Mouse (Mus musculus) macrophage (primary cell): ENCODE data around the gene Opalin. TPM values are rescaled to one million over a fixed set of nuclear protein-coding genes. Genes with fewer than 3 reads are reported as not detected.

ENCODE experiments used
- H3K27ac ChIP-seq: fragments of 350-480 bp; formaldehyde crosslinking; 2 replicates; pipeline ENCODE4 v1.9.0; 2021
- H3K36me3 ChIP-seq: fragments of 350-480 bp; formaldehyde crosslinking; 2 replicates; pipeline ENCODE4 v1.9.0; 2021; ENCODE audit errors: inconsistent target
- H3K4me3 ChIP-seq: fragments of 350-480 bp; formaldehyde crosslinking; 2 replicates; pipeline ENCODE4 v1.9.0; 2021; ENCODE audit errors: inconsistent target
- H3K79me2 ChIP-seq: fragments of 350-480 bp; formaldehyde crosslinking; 2 replicates; pipeline ENCODE4 v1.9.0; 2021; ENCODE audit errors: inconsistent target
- WGBS: methylation state at CpG from one replicate; pipeline ENCODE4 v1.1.7; 2026; ENCODE audit warnings: inconsistent platforms; ENCODE audit not compliant: missing documents; 5-methylcytosine and 5-hydroxymethylcytosine counted together
- polyA plus RNA-seq: library from polyadenylated mRNA; stranded (reverse); fragments of 250-400 nt; gene quantifications from 3 replicates; pipeline ENCODE4 v1.2.4, GENCODE M21; 2018; ENCODE audit warnings: inconsistent platforms

The Opalin gene
- polyA plus RNA-seq, 1 experiment from 2014 or later: not detected

GRCm38 (mm10) chr19:41047437-41048186, 29.3 kb downstream of the Opalin start:
- Histone ChIP-seq H3K27ac (no peak overlapping the region), H3K36me3 (no peaks in the 10 kb centered on the region), H3K79me2 (no peaks in the 10 kb centered on the region), H3K4me3 (no peak overlapping the region)
- WGBS: 93% methylated on average over 9 of the region's 9 CpGs

DNA sequence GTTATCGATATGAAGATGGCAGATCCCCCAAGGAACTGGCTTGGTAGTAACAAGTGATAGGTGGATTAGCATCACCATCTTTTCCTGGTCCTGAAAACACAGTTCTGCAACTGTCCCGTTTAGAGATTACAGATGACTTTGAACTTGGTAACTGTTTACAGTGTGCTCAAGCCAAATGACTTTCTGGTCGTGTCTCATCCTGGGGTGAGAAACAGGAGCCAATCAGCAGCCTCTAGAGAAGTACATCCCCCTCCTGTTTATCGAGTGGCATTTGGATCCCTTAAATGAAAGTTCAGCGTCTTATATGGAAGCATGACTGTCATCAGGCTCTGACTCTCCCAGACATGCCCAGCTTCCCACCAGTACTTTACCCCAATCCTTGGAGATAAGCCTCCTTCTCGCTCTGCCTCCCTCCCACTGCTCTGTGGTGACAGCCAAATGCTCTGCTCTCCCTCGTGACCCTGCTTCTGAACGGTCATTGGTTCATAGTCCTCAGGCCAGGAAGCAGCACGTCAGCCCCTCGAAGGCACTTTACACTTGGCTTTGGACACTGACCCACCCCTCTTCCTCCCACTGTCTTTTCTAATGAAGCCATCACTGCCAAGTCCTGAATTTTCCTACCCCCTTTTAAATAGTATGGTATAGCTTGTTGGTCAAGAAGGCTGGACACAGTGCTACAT, 31.7 kb downstream of the Opalin start:
- H3K27ac ChIP-seq: no peak overlapping the region
- H3K4me3 ChIP-seq: no peak overlapping the region
- H3K79me2 ChIP-seq: no peaks in the 10 kb centered on the region
- WGBS: 85% methylated on average over 10 of the region's 10 CpGs
- H3K36me3 ChIP-seq: no peaks in the 10 kb centered on the region

GRCm38 (mm10) chr19:41039110-41039509, 37.8 kb downstream of the Opalin start:
- Histone ChIP-seq H3K27ac (no peak overlapping the region), H3K36me3 (no peaks in the 10 kb centered on the region), H3K4me3 (no peak overlapping the region), H3K79me2 (no peaks in the 10 kb centered on the region)
- WGBS: 22% methylated on average over 7 of the region's 7 CpGs

GRCm38 (mm10) chr19:41035809-41036551, 40.9 kb downstream of the Opalin start:
- 18% methylated on average over 4 of the region's 4 CpGs for WGBS
- Histone ChIP-seq H3K36me3 (no peaks in the 10 kb centered on the region), H3K4me3 (no peak overlapping the region), H3K79me2 (no peaks in the 10 kb centered on the region), H3K27ac (no peak overlapping the region)

GRCm38 (mm10) chr19:41031869-41032268, 45.0 kb downstream of the Opalin start:
- no peak overlapping the region for H3K4me3 ChIP-seq

DNA sequence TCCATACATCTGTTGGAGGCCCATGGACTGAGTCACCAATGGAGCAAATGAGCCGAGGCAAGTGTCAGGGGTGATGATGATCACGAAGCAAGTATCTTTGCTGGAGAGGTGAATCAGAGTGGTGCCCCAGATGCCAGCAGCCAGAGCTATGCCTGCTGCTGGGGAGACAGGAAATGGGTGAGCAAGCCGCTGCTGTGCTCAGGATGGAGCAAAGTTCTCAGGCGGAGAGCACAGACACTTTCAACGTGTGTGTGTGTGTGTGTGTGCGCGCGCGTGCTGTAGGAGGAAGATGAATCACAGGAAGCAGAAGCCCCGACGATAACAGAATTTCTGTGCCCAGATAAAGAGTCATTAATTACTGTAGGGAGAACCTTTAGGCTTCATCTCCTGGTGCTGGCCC, 45.9 kb downstream of the Opalin start:
- Histone ChIP-seq H3K36me3 (no peaks in the 10 kb centered on the region), H3K4me3 (no peak overlapping the region), H3K27ac (peak overlapping the region; percentile 17), H3K79me2 (no peaks in the 10 kb centered on the region)
- WGBS: 6% methylated on average over 11 of the region's 11 CpGs

More at GRCm38 (mm10) chr19:41031869-41032268, 45.0 kb downstream of the Opalin start:
- H3K36me3 ChIP-seq: no peaks in the 10 kb centered on the region
- WGBS: 42% methylated on average over 6 of the region's 6 CpGs
- H3K27ac ChIP-seq: no peak overlapping the region
- H3K79me2 ChIP-seq: no peaks in the 10 kb centered on the region

DNA sequence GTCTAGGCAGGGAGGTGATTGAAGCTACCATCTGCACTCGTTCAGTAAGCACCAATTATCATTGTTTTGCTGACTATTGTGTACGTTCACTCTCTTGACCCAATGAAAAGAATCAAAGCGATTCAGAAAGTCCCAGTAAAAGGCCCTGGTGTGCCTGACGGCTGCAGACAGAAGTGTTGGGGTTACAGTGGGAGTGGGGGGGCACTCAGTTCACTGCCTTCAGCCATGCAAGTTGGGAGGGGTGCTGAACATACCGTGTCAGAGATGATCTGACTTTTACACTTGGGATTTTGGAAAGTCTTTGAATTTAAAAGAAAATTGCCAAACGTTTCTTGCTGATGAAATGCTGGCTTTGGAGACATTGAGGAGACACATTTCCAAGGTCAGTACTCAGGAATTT, 46.8 kb downstream of the Opalin start:
- H3K36me3 ChIP-seq: no peaks in the 10 kb centered on the region
- H3K27ac ChIP-seq: no peak overlapping the region
- H3K4me3 ChIP-seq: no peak overlapping the region
- WGBS: 65% methylated on average over 6 of the region's 6 CpGs
- H3K79me2 ChIP-seq: no peaks in the 10 kb centered on the region

DNA sequence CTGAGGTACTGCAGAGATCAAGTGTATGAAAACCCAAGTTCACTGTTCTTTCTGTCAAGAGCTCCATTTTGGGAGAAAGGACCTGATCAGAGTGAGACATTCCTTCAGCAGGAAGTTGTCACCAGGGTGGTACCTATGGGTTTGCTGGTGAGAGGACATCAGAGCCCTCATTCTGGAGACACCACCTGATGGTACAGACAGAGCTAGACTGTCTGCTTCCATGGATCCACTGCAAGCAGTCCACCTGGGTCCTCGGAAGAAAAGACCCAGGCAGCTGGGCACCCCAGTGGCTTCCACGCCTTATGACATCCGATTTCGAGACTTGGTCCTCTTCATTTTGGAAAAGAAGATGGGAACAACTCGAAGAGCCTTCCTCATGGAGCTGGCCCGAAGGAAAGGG, 47.7 kb downstream of the Opalin start, which contains the start of gene Dntt:
Dntt (plus strand) TSS at position 57 of the 400 bp plus-strand sequence.
- Histone ChIP-seq H3K27ac (no peak within 1 kb of the TSS), H3K79me2 (no peaks in the 10 kb centered on the region), H3K36me3 (no peaks in the 10 kb centered on the region), H3K4me3 (no peak within 1 kb of the TSS)
- 94% methylated on average over 6 of the region's 6 CpGs for WGBS

DNA sequence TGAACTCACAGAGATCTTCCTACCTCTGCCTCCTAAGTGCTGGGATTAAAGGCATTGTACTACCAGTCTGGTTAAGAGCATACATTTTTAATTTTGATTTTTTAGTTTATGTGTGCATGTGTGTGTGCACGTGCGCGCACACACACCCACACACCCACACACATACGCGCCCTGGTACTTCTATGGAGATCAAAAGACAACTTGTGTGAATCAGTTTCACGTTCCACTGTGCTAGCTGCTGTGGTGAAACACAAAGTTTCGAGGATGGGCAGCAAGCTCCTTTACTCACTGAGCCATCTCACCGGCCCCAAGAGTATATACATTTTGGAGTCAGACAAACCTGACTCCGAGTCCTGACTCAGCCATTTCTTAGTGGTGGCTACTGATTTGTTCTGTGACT, 49.3 kb downstream of the Opalin start:
- WGBS: 91% methylated on average over 9 of the region's 9 CpGs
- Histone ChIP-seq H3K27ac (no peak overlapping the region), H3K4me3 (no peak overlapping the region)

GRCm38 (mm10) chr19:41027024-41027423, 49.9 kb downstream of the Opalin start:
- Histone ChIP-seq H3K36me3 (no peaks in the 10 kb centered on the region), H3K79me2 (no peaks in the 10 kb centered on the region), H3K4me3 (no peak overlapping the region), H3K27ac (no peak overlapping the region)
- WGBS: 83% methylated on average over 5 of the region's 5 CpGs

More for the DNA sequence above, 49.3 kb downstream of the Opalin start:
- Histone ChIP-seq H3K79me2 (no peaks in the 10 kb centered on the region), H3K36me3 (no peaks in the 10 kb centered on the region)

DNA sequence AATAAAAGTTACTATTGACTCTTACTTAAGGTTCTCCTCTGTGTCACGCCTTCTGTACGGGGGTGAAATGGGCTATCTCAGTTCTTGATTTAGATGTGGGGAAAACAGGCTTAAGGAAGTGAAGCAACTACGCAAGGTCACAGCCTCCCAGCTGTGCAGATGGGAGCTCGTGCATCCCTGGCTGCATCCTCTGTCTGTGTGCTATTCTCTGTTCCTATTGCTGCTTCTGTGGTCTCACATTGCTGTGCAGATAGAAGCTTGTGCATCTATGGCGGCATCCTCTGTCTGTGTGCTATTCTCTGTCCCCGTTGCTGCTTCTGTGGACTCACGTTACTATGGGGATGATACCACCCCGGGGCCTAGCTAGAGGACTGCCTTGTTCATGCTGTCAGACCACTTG, 50.4 kb downstream of the Opalin start:
- Histone ChIP-seq H3K27ac (no peak overlapping the region), H3K4me3 (no peak overlapping the region), H3K79me2 (no peaks in the 10 kb centered on the region), H3K36me3 (no peaks in the 10 kb centered on the region)
- 38% methylated on average over 8 of the region's 8 CpGs for WGBS

GRCm38 (mm10) chr19:41022244-41022643, 54.7 kb downstream of the Opalin start:
- Histone ChIP-seq H3K4me3 (no peak overlapping the region), H3K36me3 (no peaks in the 10 kb centered on the region), H3K27ac (no peak overlapping the region), H3K79me2 (no peaks in the 10 kb centered on the region)
- 17% methylated on average over 4 of the region's 4 CpGs for WGBS

DNA sequence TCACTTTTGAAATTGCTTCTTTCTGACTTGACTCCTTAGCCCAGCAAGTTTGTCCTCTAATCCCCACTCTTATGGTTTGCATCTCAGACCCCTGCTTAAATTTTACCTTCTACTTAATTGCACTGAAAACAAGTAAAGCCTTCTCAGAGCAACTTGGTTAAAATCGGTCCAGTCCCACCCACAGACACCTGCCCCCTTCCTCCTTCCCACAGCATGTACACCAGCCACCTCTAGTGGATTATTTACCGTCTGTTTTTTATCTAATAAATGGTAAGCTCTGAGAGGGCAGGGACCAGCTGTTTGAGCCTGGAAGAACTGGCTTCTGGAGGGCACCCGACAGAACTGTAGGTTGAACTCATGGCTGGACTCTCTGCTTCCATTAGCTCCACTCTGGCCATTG, 56.4 kb downstream of the Opalin start:
- Histone ChIP-seq H3K27ac (no peak overlapping the region), H3K36me3 (no peaks in the 10 kb centered on the region), H3K4me3 (no peak overlapping the region), H3K79me2 (no peaks in the 10 kb centered on the region)
- 59% methylated on average over 3 of the region's 3 CpGs for WGBS

DNA sequence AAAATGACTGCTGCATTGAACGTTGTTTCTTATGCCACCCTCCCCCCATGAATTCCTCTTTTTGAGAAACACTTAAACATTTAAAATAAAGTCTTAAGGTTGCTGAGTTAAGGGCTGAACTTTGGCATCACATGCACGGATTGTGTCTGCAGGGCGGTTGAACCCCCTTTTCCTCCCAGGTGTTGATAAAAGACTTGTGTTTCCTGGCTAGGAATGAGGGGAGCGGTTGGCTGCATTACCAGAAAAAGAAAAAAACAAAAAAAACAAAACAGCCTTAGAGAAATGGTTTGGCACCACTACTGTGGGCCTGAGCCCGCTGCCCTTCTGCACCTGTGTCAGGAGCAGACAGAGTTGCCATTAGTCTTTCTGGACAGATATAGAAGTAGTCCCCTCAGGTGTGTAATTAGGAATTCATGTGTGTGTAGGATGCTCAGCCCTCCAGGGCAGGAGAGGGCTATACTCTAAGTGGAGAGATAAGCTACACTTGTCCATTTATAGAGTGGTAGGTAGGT, 57.7 kb downstream of the Opalin start:
- no peak overlapping the region for H3K27ac ChIP-seq
- 20% methylated on average over 5 of the region's 5 CpGs for WGBS
- H3K36me3 ChIP-seq: no peaks in the 10 kb centered on the region
- no peaks in the 10 kb centered on the region for H3K79me2 ChIP-seq
- H3K4me3 ChIP-seq: no peak overlapping the region
